Mouse (Mus musculus): ENCODE measurements around the gene E130309D02Rik. TPM values are rescaled to one million over a fixed set of nuclear protein-coding genes. Genes with fewer than 3 reads are reported as not detected.

The E130309D02Rik gene
- polyA plus RNA-seq, 1 experiment from 2014 or later, result 39.9 TPM

DNA sequence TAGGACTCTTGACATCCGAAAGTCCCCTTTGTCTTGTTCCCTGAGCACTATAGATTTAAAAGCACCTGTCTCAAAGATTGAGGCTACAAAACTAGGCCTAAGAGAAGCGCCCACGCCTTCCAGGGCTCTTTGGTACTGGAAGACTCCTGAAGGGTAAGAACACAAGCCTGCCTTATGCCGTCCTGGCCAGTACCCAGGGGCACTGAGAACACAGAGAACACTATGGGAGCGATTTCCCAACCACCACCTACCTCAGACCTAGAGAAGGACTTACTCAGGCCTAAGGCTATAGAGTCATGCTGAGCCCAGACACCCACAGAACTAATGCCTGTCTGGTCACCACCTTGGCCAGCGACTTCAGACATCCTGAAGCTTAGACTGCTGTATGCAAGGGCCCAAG lies 48.4 kb downstream of the E130309D02Rik start:
- ATAC-seq (ENCODE audit: low FRiP score, low TSS enrichment), result no peak
- Histone ChIP-seq H3K4me2 (replicated peaks; ENCODE audit: low read depth, low read length) (no peak overlapping the region), H3K4me3 (ENCODE audit: low read length) (no peak overlapping the region), H3K4me1 (ENCODE audit: control insufficient read depth, insufficient read depth, low read length) (peaks cover 6% of the 10 kb centered on the region), H3K27me3 (ENCODE audit: control insufficient read depth, insufficient read depth, low read length) (no peaks in the 10 kb centered on the region), H3K9me3 (ENCODE audit: control insufficient read depth, low read length) (no peaks in the 10 kb centered on the region), H3K36me3 (ENCODE audit: control insufficient read depth, insufficient read depth, low read length) (peaks cover 21% of the 10 kb centered on the region), H3K9ac (ENCODE audit: low read depth, low read length) (no peak overlapping the region), H3K27ac (ENCODE audit: low read depth, low read length) (no peak overlapping the region)
- 84% methylated on average over 6 of the region's 6 CpGs for WGBS

DNA sequence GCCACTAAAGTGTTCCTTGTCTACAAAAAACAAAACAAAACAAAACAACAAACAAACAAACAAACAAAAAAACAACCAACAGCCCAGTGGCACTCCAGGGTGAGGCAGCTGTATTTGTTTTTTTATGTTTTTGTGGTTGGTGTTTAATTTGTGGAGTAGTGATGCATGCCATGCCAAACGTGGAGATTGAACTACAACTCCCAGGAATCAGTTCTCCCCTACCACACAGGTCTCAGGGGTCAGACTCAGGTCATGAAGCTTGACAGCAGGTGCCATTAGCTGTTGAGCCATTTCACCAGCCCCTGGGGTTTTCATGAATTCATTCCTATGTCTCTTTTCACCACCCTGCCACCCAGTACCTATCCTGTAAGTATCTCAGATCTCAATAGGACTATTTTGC lies 49.8 kb downstream of the E130309D02Rik start:
- H3K9ac ChIP-seq (ENCODE audit: low read depth, low read length), result no peak overlapping the region
- peaks cover 26% of the 10 kb centered on the region for H3K36me3 ChIP-seq (ENCODE audit: control insufficient read depth, insufficient read depth, low read length)
- peaks cover 6% of the 10 kb centered on the region for H3K4me1 ChIP-seq (ENCODE audit: control insufficient read depth, insufficient read depth, low read length)
- no peak for ATAC-seq (ENCODE audit: low FRiP score, low TSS enrichment)
- 59% methylated on average over 1 of the region's 1 CpGs for WGBS
- no peak overlapping the region for H3K4me3 ChIP-seq (ENCODE audit: low read length)
- no peaks in the 10 kb centered on the region for H3K27me3 ChIP-seq (ENCODE audit: control insufficient read depth, insufficient read depth, low read length)
- no peak overlapping the region for H3K4me2 ChIP-seq (replicated peaks; ENCODE audit: low read depth, low read length)
- no peak overlapping the region for H3K27ac ChIP-seq (ENCODE audit: low read depth, low read length)
- no peaks in the 10 kb centered on the region for H3K9me3 ChIP-seq (ENCODE audit: control insufficient read depth, low read length)

GRCm38 (mm10) chr5:143264689-143265088 lies 50.5 kb downstream of the E130309D02Rik start:
- no peak overlapping the region for H3K9ac ChIP-seq (ENCODE audit: low read depth, low read length)
- no peaks in the 10 kb centered on the region for H3K9me3 ChIP-seq (ENCODE audit: control insufficient read depth, low read length)
- H3K4me1 ChIP-seq (ENCODE audit: control insufficient read depth, insufficient read depth, low read length), result peaks cover 6% of the 10 kb centered on the region
- no peaks in the 10 kb centered on the region for H3K27me3 ChIP-seq (ENCODE audit: control insufficient read depth, insufficient read depth, low read length)
- no peak for ATAC-seq (ENCODE audit: low FRiP score, low TSS enrichment)
- WGBS, result 87% methylated on average over 10 of the region's 10 CpGs
- H3K27ac ChIP-seq (ENCODE audit: low read depth, low read length), result no peak overlapping the region
- H3K4me3 ChIP-seq (ENCODE audit: low read length), result no peak overlapping the region
- H3K4me2 ChIP-seq (replicated peaks; ENCODE audit: low read depth, low read length), result no peak overlapping the region
- peaks cover 28% of the 10 kb centered on the region for H3K36me3 ChIP-seq (ENCODE audit: control insufficient read depth, insufficient read depth, low read length)

DNA sequence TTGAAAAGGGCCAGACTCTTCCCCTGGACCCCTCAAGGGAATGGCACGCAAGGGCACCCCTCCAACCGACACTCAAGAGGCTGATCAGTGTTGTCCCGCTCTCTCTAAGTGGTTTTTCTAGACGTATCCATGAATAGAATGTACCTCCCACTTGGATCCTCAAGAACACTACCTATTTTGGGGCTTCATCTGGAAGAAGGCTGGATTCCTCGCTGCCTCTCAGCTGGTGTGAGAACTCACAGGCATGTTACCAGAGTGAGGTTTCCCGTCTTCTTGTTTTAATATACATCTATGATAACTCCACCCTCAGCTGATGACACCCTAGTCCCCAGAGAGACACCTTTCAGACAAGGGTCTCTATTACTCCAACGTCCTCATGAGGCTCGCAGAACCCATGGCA lies 53.5 kb downstream of the E130309D02Rik start:
- Histone ChIP-seq H3K4me2 (replicated peaks; ENCODE audit: low read depth, low read length) (no peak overlapping the region), H3K27me3 (ENCODE audit: control insufficient read depth, insufficient read depth, low read length) (peaks cover 19% of the 10 kb centered on the region; the same call in 1 of the 2 replicates), H3K4me3 (ENCODE audit: low read length) (no peak overlapping the region), H3K9ac (ENCODE audit: low read depth, low read length) (no peak overlapping the region), H3K27ac (ENCODE audit: low read depth, low read length) (no peak overlapping the region), H3K9me3 (ENCODE audit: control insufficient read depth, low read length) (no peaks in the 10 kb centered on the region), H3K36me3 (ENCODE audit: control insufficient read depth, insufficient read depth, low read length) (peaks cover 28% of the 10 kb centered on the region), H3K4me1 (ENCODE audit: control insufficient read depth, insufficient read depth, low read length) (no peaks in the 10 kb centered on the region)
- no peak for ATAC-seq (ENCODE audit: low FRiP score, low TSS enrichment)
- WGBS, result 94% methylated on average over 8 of the region's 8 CpGs

DNA sequence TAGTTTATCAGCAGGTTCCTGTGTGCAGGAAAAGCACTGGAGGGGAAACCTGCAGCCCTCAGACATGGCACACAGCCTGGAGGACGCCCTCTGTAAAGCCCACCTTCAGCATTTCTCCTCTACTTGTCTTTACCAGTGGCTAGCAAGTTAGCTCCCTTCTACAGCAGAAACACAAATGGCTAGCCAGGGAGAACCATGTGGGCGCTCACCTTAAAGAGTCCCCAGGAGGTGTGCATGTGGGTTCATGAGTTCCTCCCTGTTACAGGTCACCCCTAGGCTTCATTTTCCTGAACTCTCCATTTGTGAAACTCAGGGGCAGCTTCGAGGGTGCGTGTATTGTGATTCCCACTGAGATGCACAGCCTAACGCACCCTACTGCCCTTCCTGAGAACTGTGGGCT lies 59.4 kb downstream of the E130309D02Rik start:
- Histone ChIP-seq H3K4me3 (ENCODE audit: low read length) (no peak overlapping the region), H3K4me1 (ENCODE audit: control insufficient read depth, insufficient read depth, low read length) (peaks cover 21% of the 10 kb centered on the region), H3K27me3 (ENCODE audit: control insufficient read depth, insufficient read depth, low read length) (peaks cover 77% of the 10 kb centered on the region), H3K9me3 (ENCODE audit: control insufficient read depth, low read length) (no peaks in the 10 kb centered on the region), H3K4me2 (replicated peaks; ENCODE audit: low read depth, low read length) (no peak overlapping the region), H3K27ac (ENCODE audit: low read depth, low read length) (no peak overlapping the region), H3K9ac (ENCODE audit: low read depth, low read length) (no peak overlapping the region), H3K36me3 (ENCODE audit: control insufficient read depth, insufficient read depth, low read length) (peaks cover 2% of the 10 kb centered on the region; the same call in 1 of the 2 replicates)
- WGBS, result 85% methylated on average over 5 of the region's 5 CpGs
- no peak for ATAC-seq (ENCODE audit: low FRiP score, low TSS enrichment)

DNA sequence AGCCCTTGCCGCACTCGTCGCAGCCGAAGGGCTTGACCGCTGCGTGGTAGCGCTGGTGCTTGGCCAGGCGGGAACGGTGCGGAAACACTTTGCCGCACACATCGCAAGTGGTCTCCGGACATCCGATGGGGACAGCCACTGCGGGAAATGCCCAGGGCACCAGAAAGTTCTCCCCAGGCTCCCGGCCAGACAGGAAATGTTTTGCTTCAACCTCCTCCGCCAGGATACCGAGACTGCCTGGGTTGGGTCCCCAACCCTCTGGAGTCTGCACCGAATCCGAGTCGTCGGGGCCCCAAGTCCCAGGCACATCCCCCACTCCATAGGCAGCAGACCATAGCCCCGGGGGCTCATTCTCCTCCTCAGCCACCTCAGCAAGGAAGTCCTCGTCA lies 60.0 kb downstream of the E130309D02Rik start:
- Histone ChIP-seq H3K27me3 (ENCODE audit: control insufficient read depth, insufficient read depth, low read length) (peaks cover 78% of the 10 kb centered on the region), H3K9ac (ENCODE audit: low read depth, low read length) (no peak overlapping the region), H3K4me2 (replicated peaks; ENCODE audit: low read depth, low read length) (peak overlapping the region; percentile 84; the same call in 1 of the 2 replicates), H3K27ac (ENCODE audit: low read depth, low read length) (no peak overlapping the region), H3K4me3 (ENCODE audit: low read length) (peak overlapping the region; percentile 46; the same call in 1 of the 2 replicates), H3K36me3 (ENCODE audit: control insufficient read depth, insufficient read depth, low read length) (no peaks in the 10 kb centered on the region; the same call in 1 of the 2 replicates), H3K4me1 (ENCODE audit: control insufficient read depth, insufficient read depth, low read length) (peaks cover 21% of the 10 kb centered on the region), H3K9me3 (ENCODE audit: control insufficient read depth, low read length) (no peaks in the 10 kb centered on the region)
- no peak for ATAC-seq (ENCODE audit: low FRiP score, low TSS enrichment)
- WGBS, result 19% methylated on average over 24 of the region's 24 CpGs

DNA sequence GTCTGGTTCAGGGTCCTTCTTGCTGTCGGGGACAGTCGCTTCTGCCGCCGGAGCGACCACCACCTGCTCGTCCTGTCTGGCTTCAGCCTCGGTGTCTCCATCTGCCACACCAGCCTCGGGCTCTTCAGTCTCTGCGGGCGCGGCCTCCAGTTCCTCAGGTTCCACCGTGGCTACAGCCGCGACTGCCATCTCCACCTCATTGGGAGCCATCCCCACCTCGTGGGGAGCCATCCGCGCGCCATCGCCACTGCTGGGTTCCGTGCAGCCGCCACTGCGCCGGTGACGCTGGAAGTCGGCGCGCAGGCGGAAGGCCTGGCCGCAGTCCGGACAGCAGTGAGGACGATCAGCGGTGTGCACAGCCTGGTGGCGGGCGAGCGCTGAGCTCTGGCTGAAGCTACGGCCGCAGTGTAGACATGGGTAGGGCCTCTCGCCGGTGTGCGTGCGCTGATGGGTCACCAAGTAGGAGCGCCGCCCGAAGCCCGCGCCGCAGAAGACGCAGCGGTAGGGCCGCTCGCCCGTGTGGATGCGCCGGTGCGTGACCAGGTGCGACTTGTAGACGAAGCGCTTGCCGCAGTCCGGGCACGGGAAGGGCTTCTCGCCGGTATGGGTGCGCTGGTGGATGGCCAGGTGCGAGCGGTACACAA lies 60.6 kb downstream of the E130309D02Rik start:
- ATAC-seq (ENCODE audit: low FRiP score, low TSS enrichment), result no peak
- WGBS, result 10% methylated on average over 66 of the region's 66 CpGs
- Histone ChIP-seq H3K4me3 (ENCODE audit: low read length) (peak overlapping the region; percentile 46), H3K9ac (ENCODE audit: low read depth, low read length) (0 out of 2 replicates have a peak overlapping the region, but pooled peaks have one; percentile 28), H3K36me3 (ENCODE audit: control insufficient read depth, insufficient read depth, low read length) (no peaks in the 10 kb centered on the region; the same call in 1 of the 2 replicates), H3K27me3 (ENCODE audit: control insufficient read depth, insufficient read depth, low read length) (peaks cover 78% of the 10 kb centered on the region), H3K27ac (ENCODE audit: low read depth, low read length) (no peak overlapping the region), H3K9me3 (ENCODE audit: control insufficient read depth, low read length) (no peaks in the 10 kb centered on the region), H3K4me1 (ENCODE audit: control insufficient read depth, insufficient read depth, low read length) (peaks cover 21% of the 10 kb centered on the region), H3K4me2 (replicated peaks; ENCODE audit: low read depth, low read length) (peak overlapping the region; percentile 84; the same call in 1 of the 2 replicates)

DNA sequence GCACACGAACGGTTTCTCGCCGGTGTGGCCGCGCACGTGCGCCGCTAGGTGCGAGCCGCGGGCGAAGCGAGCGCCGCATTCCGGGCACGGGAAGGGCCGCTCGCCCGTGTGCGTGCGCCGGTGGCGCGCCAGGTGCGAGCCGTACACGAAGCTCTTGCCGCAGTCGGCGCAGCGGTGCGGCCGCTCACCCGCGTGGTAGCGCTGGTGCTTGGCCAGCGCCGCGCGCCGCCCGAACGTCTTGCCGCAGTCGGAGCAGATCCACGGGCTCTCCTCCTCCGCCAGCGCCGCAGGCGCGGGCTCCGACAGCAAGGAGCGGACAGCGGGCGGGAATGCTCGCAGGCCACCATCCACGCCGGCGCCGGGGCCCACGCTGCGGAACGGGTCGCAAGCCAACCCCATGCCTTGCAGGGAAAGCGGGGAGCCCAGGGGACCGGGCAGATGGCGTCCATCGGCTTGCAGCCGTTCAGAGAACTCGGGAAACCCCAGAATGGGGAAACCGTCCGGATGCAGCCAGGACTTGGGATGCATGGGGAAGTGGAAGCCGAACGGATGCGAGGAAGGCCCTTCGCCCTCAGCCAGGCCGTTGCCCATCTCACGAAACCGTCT lies 61.2 kb downstream of the E130309D02Rik start:
- H3K36me3 ChIP-seq (ENCODE audit: control insufficient read depth, insufficient read depth, low read length), result peaks cover 1% of the 10 kb centered on the region; the same call in 1 of the 2 replicates
- ATAC-seq (ENCODE audit: low FRiP score, low TSS enrichment), result peak; percentile 26
- H3K4me2 ChIP-seq (replicated peaks; ENCODE audit: low read depth, low read length), result peak overlapping the region; percentile 84
- peak overlapping the region; percentile 46 for H3K4me3 ChIP-seq (ENCODE audit: low read length)
- peaks cover 78% of the 10 kb centered on the region for H3K27me3 ChIP-seq (ENCODE audit: control insufficient read depth, insufficient read depth, low read length)
- WGBS, result 6% methylated on average over 74 of the region's 81 CpGs
- peak overlapping the region; percentile 28 for H3K9ac ChIP-seq (ENCODE audit: low read depth, low read length)
- H3K4me1 ChIP-seq (ENCODE audit: control insufficient read depth, insufficient read depth, low read length), result peaks cover 21% of the 10 kb centered on the region
- no peak overlapping the region for H3K27ac ChIP-seq (ENCODE audit: low read depth, low read length)
- H3K9me3 ChIP-seq (ENCODE audit: control insufficient read depth, low read length), result no peaks in the 10 kb centered on the region

All from kidney, embryonic 14.5 days (tissue).